27 mouse cellular contexts compared by ENCODE assay signal in the genomic region with DNA sequence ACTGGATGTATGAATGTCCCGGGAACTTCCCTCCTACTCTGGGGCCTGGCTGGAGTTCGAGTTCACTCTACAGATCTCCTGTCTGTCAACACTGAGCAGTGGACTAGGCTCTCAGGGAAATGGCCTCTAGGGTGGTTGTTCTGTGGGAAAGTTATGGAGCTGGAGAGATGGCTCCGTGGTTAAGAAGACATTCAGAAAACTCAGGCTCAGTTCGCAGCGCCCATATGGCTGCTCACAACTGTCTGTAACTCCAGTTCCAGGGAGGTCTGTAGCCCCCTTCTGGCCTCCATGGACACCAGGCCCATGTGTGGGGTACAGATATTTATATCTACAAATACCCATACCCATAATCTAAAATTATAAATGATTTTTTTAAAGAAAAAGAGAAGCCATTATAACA.
"Had no signal": no experiment of that assay in that cellular context is flagged by ENCODE, and none has a peak within 500 bp of the region (broad histone marks: within the 10 kb centered on the region; RNA-seq: fewer than 3 reads in every experiment).

No protein-coding gene starts in this region.

- H3K4me3 ChIP-seq: embryonic facial prominence, embryonic 10.5 days; embryonic facial prominence, embryonic 12.5 days; embryonic facial prominence, embryonic 13.5 days; embryonic facial prominence, embryonic 15.5 days; erythroblast, embryonic 14.5 days; forebrain, embryonic 10.5 days; forebrain, embryonic 12.5 days; forebrain, embryonic 13.5 days; forebrain, embryonic 15.5 days; gastrocnemius, adult 2 months; heart, adult 2 months had no signal

- ATAC-seq: forebrain, embryonic 13.5 days; forebrain, embryonic 14.5 days; forebrain, embryonic 15.5 days; forebrain, postnatal 0 days had no signal

- H3K4me2 ChIP-seq: embryonic facial prominence, embryonic 12.5 days; embryonic facial prominence, embryonic 13.5 days; embryonic facial prominence, embryonic 15.5 days; forebrain, embryonic 12.5 days; forebrain, embryonic 13.5 days; forebrain, embryonic 15.5 days; heart, embryonic 11.5 days had no signal

- H3K9ac ChIP-seq: embryonic facial prominence, embryonic 12.5 days; embryonic facial prominence, embryonic 13.5 days; embryonic facial prominence, embryonic 15.5 days; forebrain, embryonic 12.5 days; forebrain, embryonic 13.5 days; forebrain, embryonic 15.5 days; forebrain, postnatal 0 days had no signal

- DNase-seq: cerebellum, adult 2 months; cerebellum, adult 8-10 months; cerebellum, adult 9-10 months; cerebellum, adult 9-11 months; cerebellum, postnatal 14 days; cerebellum, postnatal 25 days; cerebellum, postnatal 36 days; embryo, embryonic 11 days; forebrain, postnatal 0 days; gastrocnemius, adult 2 months; gastrocnemius, postnatal 10 days; gastrocnemius, postnatal 14 days; gastrocnemius, postnatal 25 days; gastrocnemius, postnatal 36 days; heart, adult 18-20 months; heart, adult 2 months had no signal

- H3K27ac ChIP-seq: embryonic facial prominence, embryonic 10.5 days; embryonic facial prominence, embryonic 12.5 days; embryonic facial prominence, embryonic 13.5 days; embryonic facial prominence, embryonic 15.5 days; forebrain, embryonic 10.5 days; forebrain, embryonic 12.5 days; forebrain, embryonic 13.5 days; forebrain, embryonic 15.5 days; gastrocnemius, adult 2 months; heart, adult 2 months had no signal

- H3K9me3 ChIP-seq: embryonic facial prominence, embryonic 10.5 days; embryonic facial prominence, embryonic 12.5 days; embryonic facial prominence, embryonic 13.5 days; embryonic facial prominence, embryonic 15.5 days; forebrain, embryonic 10.5 days; forebrain, embryonic 12.5 days; forebrain, embryonic 13.5 days; forebrain, embryonic 15.5 days had no signal

- H3K36me3 ChIP-seq: forebrain, embryonic 15.5 days had no signal

- H3K27me3 ChIP-seq: embryonic facial prominence, embryonic 12.5 days; embryonic facial prominence, embryonic 13.5 days; embryonic facial prominence, embryonic 15.5 days; forebrain, embryonic 12.5 days; forebrain, embryonic 13.5 days; forebrain, embryonic 15.5 days had no signal
